In genomic region chr9:14784039-14785002, GRCm38 (mm10) we compare ENCODE assay signal across 8 mouse cellular contexts. TPM values are rescaled to one million over a fixed set of nuclear protein-coding genes. Genes with fewer than 3 reads are reported as not detected.
DNase-seq lines count a peak whose midpoint lies in the region; ATAC-seq and TF ChIP-seq lines count a peak whose summit lies in the region.

Mre11a (plus strand) TSS chr9:14784654.
Ankrd49 (minus strand) TSS chr9:14784856.

- DNase-seq in Patski (ENCODE audit: low read depth, low spot score) = peak; percentile 88
- peak; percentile 91 to 94 for DNase-seq in cerebellum, postnatal 14 days
- peak; percentile 89 to 91 for DNase-seq in frontal cortex, postnatal 14 days (ENCODE audit: low spot score in 2 of 2)
- DNase-seq in layer of hippocampus, postnatal 25 days (ENCODE audit: extremely low spot score in 1 of 2, low spot score in 1 of 2) = peak; percentile 81 to 84
- DNase-seq in lung, postnatal 25 days (ENCODE audit: low spot score) = peak; percentile 96
- DNase-seq in retina, embryonic 14.5 days (ENCODE audit: low spot score) = peak; percentile 98
- peak; percentile 90 for DNase-seq in thymus, postnatal 4 days

- in situ Hi-C loops in Patski (cut with MboI; ENCODE audit: low pct_unique_long_range_greater_than_20kb) = no loop called here

- no peaks in the 10 kb centered on the region for H3K27me3 ChIP-seq in Patski
- H3K27me3 ChIP-seq in hindbrain, embryonic 13.5 days = no peaks in the 10 kb centered on the region

- POLR2A ChIA-PET in Patski (lab: Charles Lee) = no interaction called here

- CTCF ChIA-PET in Patski (lab: Charles Lee) = no interaction called here

- H3K36me3 ChIP-seq in hindbrain, embryonic 13.5 days = peaks cover 43% of the 10 kb centered on the region

- ATAC-seq in Patski = peak; percentile 100
- peak; percentile 100 for ATAC-seq in hindbrain, embryonic 13.5 days (ENCODE audit: low FRiP score)

- TF ChIP-seq CTCF in Patski (IDR thresholded peaks at IDR 0.05) = no peak

- H3K4me3 ChIP-seq in hindbrain, embryonic 13.5 days = peak within 1 kb of the TSS; percentile 73

- WGBS in hindbrain, embryonic 13.5 days = under 1% methylated on average over 62 of the region's 62 CpGs

- no peaks in the 10 kb centered on the region for H3K9me3 ChIP-seq in hindbrain, embryonic 13.5 days

- peaks cover 11% of the 10 kb centered on the region for H3K4me1 ChIP-seq in hindbrain, embryonic 13.5 days (replicated peaks)

- peak within 1 kb of the TSS; percentile 86 for H3K9ac ChIP-seq in hindbrain, embryonic 13.5 days

- H3K4me2 ChIP-seq in hindbrain, embryonic 13.5 days = peak within 1 kb of the TSS; percentile 83

- peak within 1 kb of the TSS; percentile 96 for H3K27ac ChIP-seq in hindbrain, embryonic 13.5 days

RNA-seq across cellular contexts. Expression of gene Mre11a, which starts in this region (rescaled TPM):
- 16.5 TPM for polyA plus RNA-seq in Patski (2021)
- polyA plus RNA-seq in hindbrain, embryonic 13.5 days (2015; fragmentation: Nextera tagmentation; extraction: Ambion mirVana) = 11.9 and 15.5 TPM in 2 replicates
- 10 to 100 TPM in 1 of 2 experiments, 1 to 10 TPM in 1; 9.8 to 10.9 TPM for total RNA-seq in layer of hippocampus, postnatal 25 days (2021)

RNA-seq across cellular contexts. Expression of gene Ankrd49, which starts in this region (rescaled TPM):
- 13.5 TPM for polyA plus RNA-seq in Patski (2021)
- 35.6 and 35.7 TPM in 2 replicates for polyA plus RNA-seq in hindbrain, embryonic 13.5 days (2015; fragmentation: Nextera tagmentation; extraction: Ambion mirVana)
- 10 to 100 TPM; 13.2 to 16.4 TPM for total RNA-seq in layer of hippocampus, postnatal 25 days (2021)

Comparison
In these comparisons a context has a peak if more than half of its experiments do, and no peak if none do; other contexts are left out.
1. Peak in every context shown above with its lines: DNase-seq, ATAC-seq, H3K4me3 ChIP-seq and H3K27ac ChIP-seq.